Mouse (Mus musculus): ENCODE results near the gene Cldn9.

Gene Cldn9

GRCm38 (mm10) chr17:23683856-23684672 lies at the start of gene Cldn9:
Cldn9 (minus strand) TSS chr17:23684026.
- no peak for DNase-seq (ENCODE audit: low spot score in 2 of 2)

GRCm38 (mm10) chr17:23730441-23730840 lies 46.6 kb upstream of the Cldn9 start:
- no peak for DNase-seq (ENCODE audit: low spot score in 2 of 2)

- DNase-seq (ENCODE audit: low spot score in 2 of 2), result peak; percentile 47 to 74
These were observed 42.9 kb upstream of the Cldn9 start for GRCm38 (mm10) chr17:23726758-23727142.

- DNase-seq (ENCODE audit: low spot score in 2 of 2), result peak; percentile 89 to 95
These were observed 42.4 kb upstream of the Cldn9 start, which contains the start of gene Pkmyt1 for GRCm38 (mm10) chr17:23725999-23726757. Pkmyt1 (plus strand) TSS chr17:23726336.

GRCm38 (mm10) chr17:23725477-23725876 lies 41.7 kb upstream of the Cldn9 start:
- DNase-seq (ENCODE audit: low spot score in 2 of 2), result no peak

- no peak for DNase-seq (ENCODE audit: low spot score in 2 of 2)
These were observed 38.7 kb upstream of the Cldn9 start, which contains the start of gene 1520401A03Rik for GRCm38 (mm10) chr17:23722376-23723125. 1520401A03Rik (minus strand) TSS chr17:23722783.

GRCm38 (mm10) chr17:23721886-23722285 lies 38.1 kb upstream of the Cldn9 start:
- DNase-seq (ENCODE audit: low spot score in 2 of 2), result no peak

- no peak for DNase-seq (ENCODE audit: low spot score in 2 of 2)
These were observed 35.6 kb upstream of the Cldn9 start for GRCm38 (mm10) chr17:23719455-23719854.

GRCm38 (mm10) chr17:23717003-23717402 lies 33.2 kb upstream of the Cldn9 start:
- no peak for DNase-seq (ENCODE audit: low spot score in 2 of 2)

GRCm38 (mm10) chr17:23706212-23706611 lies 22.4 kb upstream of the Cldn9 start:
- DNase-seq (ENCODE audit: low spot score in 2 of 2), result peak; percentile 74 to 83

- no peak for DNase-seq (ENCODE audit: low spot score in 2 of 2)
These were observed 21.8 kb upstream of the Cldn9 start for GRCm38 (mm10) chr17:23705525-23706104.

GRCm38 (mm10) chr17:23704741-23705140 lies 20.9 kb upstream of the Cldn9 start:
- DNase-seq (ENCODE audit: low spot score in 2 of 2), result no peak

GRCm38 (mm10) chr17:23703301-23703700 lies 19.5 kb upstream of the Cldn9 start:
- DNase-seq (ENCODE audit: low spot score in 2 of 2), result no peak

- DNase-seq (ENCODE audit: low spot score in 2 of 2), result peak; percentile 75 to 89
These were observed 16.3 kb upstream of the Cldn9 start for GRCm38 (mm10) chr17:23700079-23700478.

GRCm38 (mm10) chr17:23699131-23700077 lies 15.6 kb upstream of the Cldn9 start:
- DNase-seq (ENCODE audit: low spot score in 2 of 2), result no peak

- DNase-seq (ENCODE audit: low spot score in 2 of 2), result no peak
These were observed 12.0 kb upstream of the Cldn9 start for GRCm38 (mm10) chr17:23695801-23696200.

GRCm38 (mm10) chr17:23694491-23694890 lies 10.7 kb upstream of the Cldn9 start:
- DNase-seq (ENCODE audit: low spot score in 2 of 2), result no peak

- DNase-seq (ENCODE audit: low spot score in 2 of 2), result no peak
These were observed 600 bp downstream of the Cldn9 start for GRCm38 (mm10) chr17:23683226-23683625.

- DNase-seq (ENCODE audit: low spot score in 2 of 2), result no peak
These were observed 1.3 kb downstream of the Cldn9 start for GRCm38 (mm10) chr17:23682530-23682929.

- DNase-seq (ENCODE audit: low spot score in 2 of 2), result no peak
These were observed 1.7 kb downstream of the Cldn9 start for GRCm38 (mm10) chr17:23682092-23682491.

Measured in cerebellum, postnatal 4 days (tissue).